Mouse (Mus musculus): ENCODE measurements around the gene Slc6a9. TPM values are rescaled to one million over a fixed set of nuclear protein-coding genes. Genes with fewer than 3 reads are reported as not detected.
A peak's percentile ranks its signal among the peaks of the same experiment; 100 is the strongest.

Slc6a9 gene
- total RNA-seq, 2 experiments from 2014 or later, result 276 to 375 TPM

DNA sequence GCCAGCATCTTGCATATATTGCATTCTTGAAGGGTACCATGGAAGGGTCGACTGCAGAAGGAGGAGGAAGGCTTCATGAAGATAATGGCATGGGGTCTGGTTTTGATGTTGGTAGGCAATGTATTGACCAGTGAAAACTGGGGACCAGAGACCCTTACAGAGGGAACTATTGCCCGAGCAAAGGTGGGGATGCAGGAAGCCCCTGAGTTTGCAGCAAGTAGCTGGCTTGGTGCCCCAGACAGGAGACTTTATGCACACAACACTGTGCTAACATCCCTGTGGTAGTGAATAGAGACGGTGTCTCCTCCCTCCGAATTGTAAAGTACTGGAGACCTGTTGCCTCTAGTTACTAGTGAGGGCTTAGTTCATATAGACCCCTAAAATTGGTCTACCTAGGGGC is 3.0 kb downstream of the Slc6a9 start:
- no peak for ATAC-seq (replicated peaks; ENCODE audit: low FRiP score, poor library complexity, severe bottlenecking)

DNA sequence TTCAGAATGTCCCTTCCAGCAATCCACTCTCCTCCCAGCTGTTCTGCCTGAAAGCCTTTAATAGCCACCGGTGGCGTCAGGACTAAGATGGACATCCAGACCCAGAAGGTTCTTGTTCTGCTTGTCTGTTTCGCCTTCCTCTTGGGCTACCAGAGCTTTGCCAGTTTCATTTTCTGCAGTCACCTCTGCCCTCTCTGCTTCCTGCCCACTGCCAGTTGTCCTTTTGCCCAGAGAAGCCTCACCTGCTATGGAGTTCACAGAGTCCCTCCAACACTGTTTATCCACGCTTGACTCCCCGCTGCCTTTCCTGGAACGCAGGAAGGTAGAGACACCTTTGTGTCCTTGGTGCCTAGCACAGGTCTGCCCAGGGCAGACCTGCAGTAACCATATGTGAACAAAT is 5.1 kb downstream of the Slc6a9 start:
- no peak for ATAC-seq (replicated peaks; ENCODE audit: low FRiP score, poor library complexity, severe bottlenecking)

DNA sequence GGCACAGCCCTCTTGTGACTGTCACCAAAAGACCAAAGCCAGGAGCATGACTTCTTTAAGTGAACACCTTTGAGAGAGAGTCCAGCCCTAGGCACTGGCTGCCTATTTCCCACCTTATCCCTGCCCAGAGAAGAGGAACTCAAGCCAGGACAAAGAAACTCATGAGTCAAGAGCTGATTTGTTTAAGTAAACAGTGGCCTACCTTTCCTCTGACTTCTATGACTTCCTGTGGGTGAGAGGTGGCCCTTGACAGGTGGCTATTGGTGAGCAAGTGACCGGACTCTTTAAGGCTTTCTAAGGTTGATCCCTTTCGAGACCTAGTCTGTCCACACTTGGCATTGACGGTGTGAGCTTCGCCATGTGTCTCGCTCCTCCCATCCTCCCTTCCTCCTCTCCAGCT is 6.5 kb downstream of the Slc6a9 start:
- no peak for ATAC-seq (replicated peaks; ENCODE audit: low FRiP score, poor library complexity, severe bottlenecking)

DNA sequence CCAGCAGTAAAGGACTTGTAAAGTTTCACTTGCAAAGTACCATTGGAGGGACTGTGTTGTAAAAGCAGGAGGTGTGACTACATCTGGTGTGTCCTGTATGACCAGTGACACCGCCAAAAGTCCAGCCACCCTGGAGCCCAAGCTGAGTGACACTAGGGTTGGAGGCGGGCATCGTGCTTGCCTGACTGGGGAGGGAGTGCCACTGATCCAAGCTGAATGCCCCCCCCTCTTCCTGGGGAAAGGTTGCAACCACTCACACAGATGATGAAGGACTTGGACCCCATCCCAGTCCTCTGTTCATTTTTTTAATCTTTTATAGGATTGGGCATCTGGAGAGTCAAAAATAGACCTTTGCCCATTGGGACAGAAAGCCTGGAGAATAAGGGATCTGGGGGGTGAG is 7.3 kb downstream of the Slc6a9 start:
- ATAC-seq (replicated peaks; ENCODE audit: low FRiP score, poor library complexity, severe bottlenecking), result no peak

DNA sequence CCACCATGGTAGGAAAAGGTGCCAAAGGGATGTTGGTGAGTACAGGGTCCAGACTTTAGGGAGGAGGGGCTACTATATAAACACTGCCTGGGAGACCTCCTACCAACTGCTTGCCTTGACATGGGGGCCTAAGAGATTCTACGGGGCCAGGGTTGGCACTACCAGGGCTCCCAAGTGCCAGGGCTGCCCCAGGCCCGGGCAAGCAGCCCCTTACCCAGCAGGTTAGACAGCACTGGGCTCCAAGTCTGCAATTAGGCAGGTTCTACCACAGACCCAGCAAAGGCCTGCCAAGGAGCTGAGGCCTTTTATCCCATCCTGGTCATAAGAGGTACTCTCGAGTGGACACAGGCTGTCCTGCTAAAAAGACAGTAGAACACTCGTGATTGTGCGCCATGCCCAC is 8.8 kb downstream of the Slc6a9 start:
- no peak for ATAC-seq (replicated peaks; ENCODE audit: low FRiP score, poor library complexity, severe bottlenecking)

DNA sequence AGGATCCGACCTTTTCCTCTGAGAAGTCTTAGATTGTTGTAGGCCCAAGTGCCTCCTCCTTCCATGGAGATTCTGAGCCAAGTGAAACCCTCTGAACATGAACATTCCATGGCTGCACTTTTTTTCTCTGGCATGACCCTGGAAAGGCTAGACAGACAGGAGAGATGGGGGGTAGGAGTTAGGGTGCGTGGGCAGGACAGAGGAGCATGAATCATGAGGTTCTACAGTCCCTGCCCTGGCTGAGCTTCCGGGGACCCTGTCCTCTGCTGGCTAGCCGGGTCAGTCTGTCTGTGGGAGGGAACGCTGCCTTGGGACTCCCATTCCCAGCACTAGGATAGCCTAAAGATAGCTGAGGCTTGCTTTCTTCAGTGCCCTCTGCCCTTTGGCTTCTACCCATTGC is 10.2 kb downstream of the Slc6a9 start:
- no peak for ATAC-seq (replicated peaks; ENCODE audit: low FRiP score, poor library complexity, severe bottlenecking)

DNA sequence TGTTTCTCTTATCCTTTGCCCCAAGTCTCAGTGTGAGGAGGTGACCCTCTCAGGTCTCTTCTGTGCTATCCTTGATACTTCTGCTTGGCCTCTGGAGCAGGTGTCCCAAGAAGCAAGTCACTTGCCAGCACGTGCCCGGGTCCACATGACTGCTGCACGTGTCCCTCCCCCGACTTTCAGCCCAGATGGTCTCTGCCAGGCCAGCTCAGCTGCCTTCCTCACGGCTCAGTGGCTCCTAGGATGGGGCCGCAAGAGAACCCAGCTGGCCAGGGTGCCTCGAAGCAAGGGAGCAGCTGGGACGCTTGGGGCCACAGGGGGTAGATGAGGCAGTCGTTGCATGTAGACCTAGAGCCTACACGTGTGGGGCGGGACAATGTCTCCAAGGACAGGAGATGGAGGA is 11.0 kb downstream of the Slc6a9 start:
- no peak for ATAC-seq (replicated peaks; ENCODE audit: low FRiP score, poor library complexity, severe bottlenecking)

DNA sequence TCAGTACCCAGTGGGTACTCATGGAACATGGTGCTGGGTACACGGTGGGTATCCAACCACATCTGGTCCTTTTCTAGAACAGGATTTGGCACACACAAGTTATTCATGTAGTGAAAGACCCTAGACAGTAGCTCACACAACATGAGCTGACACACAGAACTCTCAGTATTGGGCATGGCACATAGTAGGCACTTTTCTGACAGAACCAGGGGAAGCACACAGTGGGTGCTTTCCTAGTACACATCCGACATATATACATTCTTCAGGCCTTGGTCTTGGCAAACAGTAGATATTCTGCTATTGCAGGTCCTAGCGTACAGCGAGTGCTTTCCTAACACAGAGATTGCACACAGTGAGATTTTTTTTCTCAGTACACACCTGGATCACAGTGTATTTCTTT is 12.0 kb downstream of the Slc6a9 start:
- ATAC-seq (replicated peaks; ENCODE audit: low FRiP score, poor library complexity, severe bottlenecking), result no peak

DNA sequence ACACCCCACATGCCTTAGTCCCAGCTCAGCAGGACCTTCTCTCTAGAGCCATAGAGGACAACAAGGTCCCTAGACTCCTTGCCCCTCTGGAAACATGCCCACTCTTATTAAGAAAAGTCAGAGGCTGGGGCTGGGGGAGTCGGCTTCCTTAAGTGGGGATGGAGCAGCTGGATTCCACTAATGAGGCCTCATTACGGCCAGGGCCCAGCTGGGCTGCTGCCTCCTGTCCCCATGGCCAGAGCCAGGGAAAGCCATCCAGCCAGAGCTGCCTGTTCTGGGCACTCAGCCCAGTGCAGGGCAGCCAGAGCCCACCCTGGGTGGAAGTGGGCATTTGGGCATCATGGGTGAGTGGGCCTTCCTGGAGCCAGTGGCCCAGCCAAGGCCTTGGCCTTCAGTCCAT is 12.7 kb downstream of the Slc6a9 start:
- ATAC-seq (replicated peaks; ENCODE audit: low FRiP score, poor library complexity, severe bottlenecking), result no peak

DNA sequence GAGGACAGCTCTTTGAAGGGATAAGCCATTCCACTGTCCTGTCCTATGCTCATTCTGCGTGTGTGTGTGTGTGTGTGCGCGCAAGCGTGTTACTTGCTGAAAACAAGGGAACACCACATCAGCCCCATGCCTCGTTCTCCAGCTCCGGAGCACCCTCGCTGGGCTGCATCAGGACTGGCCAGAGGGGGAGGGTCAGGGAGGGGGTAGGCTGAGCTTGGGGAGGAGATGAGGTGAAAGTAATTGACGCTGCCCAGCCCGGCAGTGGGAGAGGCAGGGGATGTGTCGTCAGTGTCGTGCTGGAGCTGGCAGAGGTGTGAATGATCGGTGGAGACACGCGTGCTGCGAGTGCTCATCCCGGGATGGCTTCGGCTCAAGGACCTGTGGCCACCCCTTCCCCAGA is 14.8 kb downstream of the Slc6a9 start:
- no peak for ATAC-seq (replicated peaks; ENCODE audit: low FRiP score, poor library complexity, severe bottlenecking)

DNA sequence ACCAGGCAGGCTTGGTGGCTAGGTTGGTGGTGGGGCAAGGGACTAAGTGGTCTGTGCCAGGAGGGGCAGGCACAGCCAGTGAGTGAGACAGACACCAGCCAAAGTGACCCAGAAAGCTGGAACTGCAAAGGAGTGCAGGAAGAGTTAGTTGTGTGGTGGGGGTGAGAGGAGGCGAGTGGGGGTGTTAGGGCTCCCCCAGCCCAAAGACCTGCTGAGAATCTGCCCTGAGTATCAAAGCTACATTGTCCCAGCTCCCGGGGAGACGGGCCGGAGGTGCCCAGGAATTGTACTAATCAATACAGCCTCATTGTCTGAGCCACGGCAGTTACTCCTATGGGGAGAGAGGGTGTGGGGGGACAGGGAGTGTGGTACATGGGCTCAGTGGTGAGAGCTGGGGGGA is 15.2 kb downstream of the Slc6a9 start:
- ATAC-seq (replicated peaks; ENCODE audit: low FRiP score, poor library complexity, severe bottlenecking), result no peak

DNA sequence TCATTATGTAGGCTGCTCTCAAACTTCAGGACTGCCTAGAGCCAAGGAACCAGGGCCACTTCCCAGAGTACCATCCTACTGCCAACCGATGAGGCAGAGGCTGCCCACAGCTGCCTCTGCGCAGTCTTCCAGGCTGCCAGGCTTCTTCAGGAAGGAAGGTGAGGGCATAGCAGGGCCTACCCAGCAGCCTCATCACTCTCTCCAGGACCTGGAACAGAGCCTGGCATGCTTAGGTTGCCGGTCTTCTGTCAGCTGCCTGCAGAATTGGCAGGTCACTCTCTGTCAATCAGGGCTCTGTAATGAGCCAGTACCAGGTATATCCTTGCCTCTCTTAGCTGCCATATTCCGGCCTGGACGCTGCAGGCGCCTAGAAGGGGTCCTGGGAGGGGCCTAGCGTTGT is 15.9 kb downstream of the Slc6a9 start:
- no peak for ATAC-seq (replicated peaks; ENCODE audit: low FRiP score, poor library complexity, severe bottlenecking)

DNA sequence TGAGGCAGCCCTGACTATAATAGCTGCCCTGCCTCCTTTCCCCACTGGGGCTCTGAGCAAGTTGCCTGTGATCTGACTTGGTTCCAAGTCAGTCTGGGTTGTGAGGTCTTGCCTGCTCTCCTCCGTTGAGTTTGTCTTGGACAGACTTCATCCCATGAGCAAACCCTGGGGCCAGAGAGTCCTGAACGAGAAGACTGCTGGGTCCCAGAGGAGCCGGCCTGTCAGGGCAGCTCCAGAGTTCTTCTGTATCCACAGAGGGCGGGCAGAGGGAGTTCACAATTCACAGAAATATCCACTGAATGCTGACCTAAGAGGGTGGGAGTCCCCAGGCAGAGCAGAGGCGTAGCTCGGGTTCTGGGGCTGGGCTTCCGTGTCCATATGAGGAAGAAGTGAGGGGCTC is 16.6 kb downstream of the Slc6a9 start:
- no peak for ATAC-seq (replicated peaks; ENCODE audit: low FRiP score, poor library complexity, severe bottlenecking)

DNA sequence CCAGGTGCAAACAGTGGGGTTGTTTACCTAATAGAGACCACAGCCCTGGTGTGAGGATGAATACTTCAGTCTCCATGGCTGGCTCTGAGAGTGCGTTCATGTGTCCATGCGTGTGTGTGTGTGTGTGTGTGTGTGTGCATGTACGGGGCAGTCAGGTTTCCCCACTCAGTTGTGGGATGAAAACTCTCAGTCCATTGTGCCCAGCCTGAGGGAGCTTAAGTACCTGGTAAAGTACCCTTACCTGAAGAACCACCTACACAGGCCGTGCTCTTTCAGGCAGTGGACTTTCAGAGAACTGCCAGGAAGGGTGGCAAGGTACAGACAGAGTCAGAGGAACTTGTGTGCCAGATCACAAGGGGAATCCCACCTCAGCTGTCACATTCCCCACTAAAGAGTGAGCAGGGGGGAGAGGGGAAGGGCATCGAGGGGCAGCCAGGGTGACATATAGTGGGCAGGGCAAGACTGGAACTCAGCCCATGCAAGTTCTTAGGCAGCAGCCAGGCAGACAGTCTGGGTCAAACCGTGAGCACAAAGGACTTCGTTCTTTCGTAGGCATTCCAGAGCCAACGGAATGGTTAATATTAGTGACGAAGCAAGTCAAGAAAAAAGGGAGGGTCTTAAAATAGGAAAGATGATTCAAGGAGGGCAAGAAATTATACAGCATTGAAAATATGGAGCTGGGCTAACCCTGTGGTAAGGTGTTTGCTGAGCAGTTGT is 18.0 kb downstream of the Slc6a9 start:
- no peak for ATAC-seq (replicated peaks; ENCODE audit: low FRiP score, poor library complexity, severe bottlenecking)

DNA sequence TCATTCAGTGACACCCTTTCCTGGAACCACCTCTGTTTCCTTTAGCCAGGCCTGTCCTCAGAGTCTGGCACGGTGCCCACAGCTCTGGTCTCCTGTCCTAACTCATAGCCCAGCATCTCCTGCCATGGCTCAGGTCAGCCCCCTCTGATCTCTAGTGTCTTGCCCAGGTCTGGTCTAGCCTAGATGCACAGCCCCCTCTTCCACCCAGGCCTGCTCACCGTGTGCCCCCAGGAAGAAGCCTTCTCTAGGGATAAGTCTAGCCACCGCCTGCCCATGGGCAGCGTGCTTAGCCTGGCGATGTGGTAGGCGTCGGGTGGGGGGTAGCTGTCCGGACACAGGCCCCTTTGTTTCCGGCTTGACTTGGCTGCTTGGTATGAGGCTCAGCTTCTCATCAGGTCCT is 20.8 kb downstream of the Slc6a9 start:
- no peak for ATAC-seq (replicated peaks; ENCODE audit: low FRiP score, poor library complexity, severe bottlenecking)

DNA sequence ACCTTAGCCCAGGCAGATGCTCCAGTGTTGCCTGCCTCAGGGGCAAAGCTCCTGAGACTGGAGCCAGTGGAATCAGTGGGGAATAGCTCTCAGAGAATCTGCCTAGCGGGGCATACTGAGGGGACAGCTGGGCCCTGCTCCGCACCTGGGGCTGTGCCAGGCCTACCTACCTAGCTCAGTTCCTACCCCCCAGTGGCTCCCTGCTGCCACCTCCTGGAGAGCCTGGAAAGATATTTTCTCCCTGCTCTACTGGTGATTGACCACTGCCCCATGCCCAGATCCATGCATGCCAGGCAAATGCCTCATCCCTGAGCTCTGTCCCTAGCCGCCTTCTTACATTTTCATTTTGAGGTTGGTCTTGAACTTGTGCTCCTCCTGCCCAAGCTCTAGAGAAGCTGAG is 24.5 kb downstream of the Slc6a9 start:
- ATAC-seq (replicated peaks; ENCODE audit: low FRiP score, poor library complexity, severe bottlenecking), result peak; percentile 47

DNA sequence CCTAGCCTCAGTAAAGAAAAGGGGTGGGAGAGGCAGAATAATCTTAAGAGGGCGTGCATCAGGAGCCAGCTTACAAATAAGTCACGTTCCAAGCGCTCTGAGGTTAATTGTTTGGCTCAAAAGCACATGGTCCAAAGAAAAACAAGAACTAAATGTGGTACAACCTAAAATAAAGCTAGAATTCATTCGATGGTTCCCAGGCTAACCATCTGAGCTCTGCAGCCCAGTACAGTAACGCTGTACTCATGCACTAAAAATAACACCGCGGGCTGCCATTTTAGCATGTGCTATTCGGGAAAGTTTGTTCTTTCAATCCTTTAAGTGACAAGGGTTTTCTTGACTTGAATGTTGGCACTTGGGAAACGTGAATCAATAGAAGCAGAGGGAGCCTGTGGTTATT is 26.3 kb downstream of the Slc6a9 start:
- no peak for ATAC-seq (replicated peaks; ENCODE audit: low FRiP score, poor library complexity, severe bottlenecking)

DNA sequence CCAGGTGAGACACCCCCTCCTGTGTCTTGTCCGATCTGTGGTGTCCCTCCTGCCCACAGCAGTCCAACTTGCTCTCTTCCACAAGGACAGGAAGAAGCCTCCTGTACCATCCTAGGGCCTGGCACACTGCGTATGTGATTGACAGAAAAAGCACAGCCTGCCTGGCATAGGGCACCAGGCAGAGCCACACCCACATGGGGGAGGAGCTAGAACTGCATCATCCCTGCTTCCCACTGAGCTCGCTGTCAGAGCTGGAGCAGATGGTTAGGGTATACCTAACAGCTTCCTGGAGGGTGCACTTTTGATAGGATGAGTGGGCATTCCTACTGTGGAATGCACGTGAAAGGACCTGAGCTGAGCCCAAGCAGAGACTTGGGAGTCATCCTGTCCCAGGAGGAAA is 28.5 kb downstream of the Slc6a9 start:
- 0 out of 2 replicates have a peak, but pooled peaks have one; percentile 10 for ATAC-seq (replicated peaks; ENCODE audit: low FRiP score, poor library complexity, severe bottlenecking)

DNA sequence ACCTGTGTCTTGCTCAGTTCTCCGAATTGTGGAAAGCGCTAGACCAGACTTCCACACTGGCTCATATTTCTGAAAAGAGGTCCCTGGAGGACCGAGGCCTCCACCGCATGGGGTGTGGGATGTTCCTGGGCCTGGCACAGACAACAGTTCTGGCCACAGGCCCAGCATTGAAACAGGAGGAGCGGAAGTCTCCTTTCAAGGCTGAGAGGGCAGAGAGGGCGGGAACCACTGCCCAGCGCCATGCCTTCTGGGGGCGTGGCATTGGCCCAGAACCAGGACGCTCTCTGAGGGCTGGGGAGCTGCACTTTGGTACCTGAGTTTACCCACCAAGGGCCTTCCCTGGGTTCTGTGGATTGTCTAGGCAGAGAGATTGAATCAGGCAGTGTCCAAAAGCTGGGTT is 31.8 kb downstream of the Slc6a9 start:
- no peak for ATAC-seq (replicated peaks; ENCODE audit: low FRiP score, poor library complexity, severe bottlenecking)

DNA sequence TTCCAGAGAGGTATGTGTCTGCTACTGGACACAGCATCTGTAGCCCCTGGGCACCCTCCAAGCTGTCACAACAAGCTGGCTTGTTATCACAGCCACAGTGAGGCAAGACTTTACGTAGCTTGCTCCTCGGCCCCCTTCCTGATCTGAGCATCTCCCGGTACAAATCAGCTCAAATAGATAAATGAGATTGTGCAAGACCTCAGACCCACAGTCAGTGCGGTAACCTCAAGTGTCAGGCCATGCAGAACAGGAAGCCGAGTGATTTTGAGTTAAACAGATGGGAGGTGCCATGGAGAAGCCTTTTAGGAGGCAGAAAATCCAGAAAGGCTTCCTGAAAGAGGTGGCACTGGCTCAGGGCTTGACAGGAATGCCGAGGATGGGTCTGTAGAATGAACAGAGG is 32.7 kb downstream of the Slc6a9 start:
- no peak for ATAC-seq (replicated peaks; ENCODE audit: low FRiP score, poor library complexity, severe bottlenecking)

DNA sequence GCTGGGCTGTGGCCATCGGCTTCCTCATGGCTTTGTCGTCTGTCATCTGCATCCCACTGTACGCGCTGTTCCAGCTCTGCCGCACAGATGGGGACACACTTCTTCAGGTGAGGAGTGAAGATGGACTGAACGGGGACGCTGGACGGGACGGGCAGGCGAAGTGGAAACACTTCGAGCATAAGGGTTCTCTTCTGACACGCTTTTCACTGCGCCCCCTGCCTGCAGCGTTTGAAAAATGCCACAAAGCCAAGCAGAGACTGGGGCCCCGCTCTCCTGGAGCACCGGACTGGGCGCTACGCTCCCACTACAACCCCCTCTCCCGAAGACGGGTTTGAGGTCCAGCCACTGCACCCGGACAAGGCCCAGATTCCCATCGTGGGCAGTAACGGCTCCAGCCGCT is 33.5 kb downstream of the Slc6a9 start:
- ATAC-seq (replicated peaks; ENCODE audit: low FRiP score, poor library complexity, severe bottlenecking), result 0 out of 2 replicates have a peak, but pooled peaks have one; percentile 12

DNA sequence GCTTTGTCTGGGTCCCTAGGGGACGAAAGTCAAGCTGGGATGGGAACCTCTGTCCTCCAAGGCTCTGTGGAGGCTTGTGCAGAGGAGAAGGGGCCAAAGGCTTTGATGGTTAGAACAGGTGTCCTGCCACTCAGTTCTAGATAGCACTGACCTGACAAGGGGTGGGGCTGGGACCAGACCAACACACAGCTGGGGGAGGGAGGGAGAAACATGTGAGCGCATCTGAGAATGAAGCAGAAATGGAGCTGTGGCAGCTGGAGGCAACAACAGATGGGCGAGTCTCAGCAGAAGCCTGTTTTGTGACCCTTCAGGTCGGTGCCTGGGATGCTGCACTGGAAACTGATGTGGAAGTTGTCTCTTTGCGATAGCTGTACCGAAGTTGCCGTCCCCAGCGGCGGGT is 35.0 kb downstream of the Slc6a9 start:
- ATAC-seq (replicated peaks; ENCODE audit: low FRiP score, poor library complexity, severe bottlenecking), result no peak
